Mouse (Mus musculus) heart, embryonic 12.5 days (tissue): Measurements from ENCODE around the gene Gm960. TPM values are rescaled to one million over a fixed set of nuclear protein-coding genes. Genes with fewer than 3 reads are reported as not detected.

Experiments
- ATAC-seq: fragments of 200-750 bp; cut with Nextera tagmentation; 2 replicates; pipeline ENCODE4 v1.8.0; 2017; ENCODE audit warnings: moderate TSS enrichment, moderate library complexity; ENCODE audit not compliant: insufficient number of reproducible peaks, low FRiP score
- H3K27ac ChIP-seq: fragments of 300-500 bp; sonication (generic); 2 replicates; pipeline ENCODE4 v1.5.1; 2016; ENCODE audit warnings: mild to moderate bottlenecking, moderate library complexity; ENCODE audit not compliant: poor library complexity, severe bottlenecking
- H3K27me3 ChIP-seq: fragments of 300-500 bp; sonication (generic); replicated peaks from 2 replicates; pipeline ENCODE4 v1.6.1; 2016; ENCODE audit warnings: mild to moderate bottlenecking, moderate library complexity
- H3K36me3 ChIP-seq: fragments of 300-500 bp; sonication (generic); 2 replicates; pipeline ENCODE4 v1.6.1; 2016; ENCODE audit warnings: mild to moderate bottlenecking, moderate library complexity
- H3K4me1 ChIP-seq: fragments of 300-500 bp; sonication (generic); replicated peaks from 2 replicates; pipeline ENCODE4 v1.6.1; 2016; ENCODE audit warnings: mild to moderate bottlenecking
- H3K4me2 ChIP-seq: fragments of 300-500 bp; sonication (generic); 2 replicates; pipeline ENCODE4 v1.6.1; 2016; ENCODE audit warnings: mild to moderate bottlenecking, moderate library complexity
- H3K4me3 ChIP-seq: fragments of 300-500 bp; sonication (generic); 2 replicates; pipeline ENCODE4 v1.5.1; 2016; ENCODE audit warnings: mild to moderate bottlenecking
- H3K9ac ChIP-seq: fragments of 300-500 bp; sonication (generic); 2 replicates; pipeline ENCODE4 v1.6.1; 2016; ENCODE audit warnings: mild to moderate bottlenecking, moderate library complexity
- H3K9me3 ChIP-seq: fragments of 300-500 bp; sonication (generic); replicated peaks from 2 replicates; pipeline ENCODE4 v1.6.1; 2016; ENCODE audit warnings: mild to moderate bottlenecking, moderate library complexity
- WGBS: fragments of 180-500 bp; shearing (Covaris S2); methylation state at CpG from one replicate; pipeline ENCODE4 v1.1.7; 2016; 5-methylcytosine and 5-hydroxymethylcytosine counted together
- polyA plus RNA-seq: library from polyadenylated mRNA; unstranded; fragments of >200 nt; fragmentation: Nextera tagmentation; extraction: Ambion mirVana; gene quantifications from 2 replicates; pipeline ENCODE4 v1.2.1, GENCODE M21; 2016

The Gm960 gene
- polyA plus RNA-seq, 1 experiment from 2014 or later: 1.2 TPM

- Histone ChIP-seq H3K4me1 (no peaks in the 10 kb centered on the region), H3K4me3 (no peak overlapping the region), H3K9me3 (no peaks in the 10 kb centered on the region), H3K36me3 (peaks cover 2% of the 10 kb centered on the region; the same call in 1 of the 2 replicates), H3K9ac (no peak overlapping the region), H3K27ac (no peak overlapping the region), H3K4me2 (no peak overlapping the region), H3K27me3 (no peaks in the 10 kb centered on the region)
- 82% methylated on average over 13 of the region's 13 CpGs for WGBS
- ATAC-seq: no peak
Observed at GRCm38 (mm10) chr19:4737866-4738265, 39.4 kb upstream of the Gm960 start.

GRCm38 (mm10) chr19:4733052-4733451, 34.6 kb upstream of the Gm960 start:
- H3K36me3 ChIP-seq: peaks cover 2% of the 10 kb centered on the region; the same call in 1 of the 2 replicates
- 0 out of 2 replicates have a peak, but pooled peaks cover 2% of the 10 kb centered on the region for H3K27me3 ChIP-seq
- 73% methylated on average over 3 of the region's 3 CpGs for WGBS
- H3K9ac ChIP-seq: no peak overlapping the region
- no peaks in the 10 kb centered on the region for H3K4me1 ChIP-seq
- no peaks in the 10 kb centered on the region for H3K9me3 ChIP-seq
- H3K4me2 ChIP-seq: no peak overlapping the region
- no peak for ATAC-seq
- H3K4me3 ChIP-seq: no peak overlapping the region
- H3K27ac ChIP-seq: no peak overlapping the region

- Histone ChIP-seq H3K4me3 (no peak overlapping the region), H3K27ac (no peak overlapping the region), H3K4me2 (no peak overlapping the region), H3K4me1 (no peaks in the 10 kb centered on the region), H3K36me3 (no peaks in the 10 kb centered on the region), H3K9me3 (no peaks in the 10 kb centered on the region), H3K27me3 (0 out of 2 replicates have a peak, but pooled peaks cover 6% of the 10 kb centered on the region), H3K9ac (no peak overlapping the region)
- ATAC-seq: no peak
- WGBS: 80% methylated on average over 9 of the region's 9 CpGs
Observed at GRCm38 (mm10) chr19:4729186-4729585, 30.7 kb upstream of the Gm960 start.

- H3K9ac ChIP-seq: no peak overlapping the region
Observed at GRCm38 (mm10) chr19:4720671-4721244, 22.3 kb upstream of the Gm960 start.

GRCm38 (mm10) chr19:4720112-4720511, 21.6 kb upstream of the Gm960 start:
- WGBS: 76% methylated on average over 15 of the region's 15 CpGs
- Histone ChIP-seq H3K27me3 (peaks cover 79% of the 10 kb centered on the region), H3K4me3 (no peak overlapping the region), H3K27ac (no peak overlapping the region), H3K9me3 (no peaks in the 10 kb centered on the region), H3K36me3 (no peaks in the 10 kb centered on the region), H3K9ac (no peak overlapping the region), H3K4me1 (peaks cover 5% of the 10 kb centered on the region), H3K4me2 (no peak overlapping the region)
- no peak for ATAC-seq

More at GRCm38 (mm10) chr19:4720671-4721244, 22.3 kb upstream of the Gm960 start:
- peaks cover 73% of the 10 kb centered on the region for H3K27me3 ChIP-seq
- H3K9me3 ChIP-seq: no peaks in the 10 kb centered on the region
- 13% methylated on average over 11 of the region's 11 CpGs for WGBS
- 0 out of 2 replicates have a peak overlapping the region, but pooled peaks have one; percentile 5 for H3K4me3 ChIP-seq
- H3K4me2 ChIP-seq: peak overlapping the region; percentile 32; the same call in 1 of the 2 replicates
- H3K4me1 ChIP-seq: peaks cover 5% of the 10 kb centered on the region
- H3K27ac ChIP-seq: no peak overlapping the region
- H3K36me3 ChIP-seq: no peaks in the 10 kb centered on the region
- no peak for ATAC-seq

- peaks cover 85% of the 10 kb centered on the region for H3K27me3 ChIP-seq
- WGBS: 17% methylated on average over 5 of the region's 5 CpGs
Observed at GRCm38 (mm10) chr19:4719351-4719764, 20.9 kb upstream of the Gm960 start.

GRCm38 (mm10) chr19:4718716-4719115, 20.2 kb upstream of the Gm960 start:
- no peak overlapping the region for H3K4me2 ChIP-seq
- no peak overlapping the region for H3K4me3 ChIP-seq
- H3K36me3 ChIP-seq: no peaks in the 10 kb centered on the region
- H3K4me1 ChIP-seq: peaks cover 5% of the 10 kb centered on the region
- 28% methylated on average over 10 of the region's 12 CpGs for WGBS
- ATAC-seq: no peak
- peaks cover 85% of the 10 kb centered on the region for H3K27me3 ChIP-seq
- H3K27ac ChIP-seq: no peak overlapping the region
- no peaks in the 10 kb centered on the region for H3K9me3 ChIP-seq
- no peak overlapping the region for H3K9ac ChIP-seq

More at GRCm38 (mm10) chr19:4719351-4719764, 20.9 kb upstream of the Gm960 start:
- Histone ChIP-seq H3K4me2 (no peak overlapping the region), H3K27ac (no peak overlapping the region), H3K4me1 (peaks cover 5% of the 10 kb centered on the region), H3K36me3 (no peaks in the 10 kb centered on the region), H3K4me3 (no peak overlapping the region), H3K9me3 (no peaks in the 10 kb centered on the region), H3K9ac (no peak overlapping the region)
- no peak for ATAC-seq

GRCm38 (mm10) chr19:4717281-4717680, 18.8 kb upstream of the Gm960 start:
- ATAC-seq: no peak
- H3K27me3 ChIP-seq: peaks cover 93% of the 10 kb centered on the region
- H3K36me3 ChIP-seq: no peaks in the 10 kb centered on the region
- no peak overlapping the region for H3K9ac ChIP-seq
- H3K4me1 ChIP-seq: peaks cover 13% of the 10 kb centered on the region
- H3K4me2 ChIP-seq: no peak overlapping the region
- WGBS: 79% methylated on average over 2 of the region's 2 CpGs
- no peak overlapping the region for H3K27ac ChIP-seq
- no peaks in the 10 kb centered on the region for H3K9me3 ChIP-seq
- H3K4me3 ChIP-seq: no peak overlapping the region

- 87% methylated on average over 14 of the region's 14 CpGs for WGBS
- Histone ChIP-seq H3K4me3 (no peak overlapping the region), H3K4me1 (peaks cover 16% of the 10 kb centered on the region), H3K27me3 (peaks cover 93% of the 10 kb centered on the region), H3K4me2 (no peak overlapping the region), H3K9me3 (no peaks in the 10 kb centered on the region), H3K27ac (no peak overlapping the region), H3K36me3 (no peaks in the 10 kb centered on the region), H3K9ac (no peak overlapping the region)
- no peak for ATAC-seq
Observed at GRCm38 (mm10) chr19:4716756-4717155, 18.3 kb upstream of the Gm960 start.

- Histone ChIP-seq H3K9me3 (no peaks in the 10 kb centered on the region), H3K4me3 (no peak overlapping the region), H3K4me2 (no peak overlapping the region), H3K36me3 (no peaks in the 10 kb centered on the region), H3K4me1 (peaks cover 16% of the 10 kb centered on the region), H3K9ac (no peak overlapping the region), H3K27me3 (peaks cover 92% of the 10 kb centered on the region), H3K27ac (no peak overlapping the region)
- WGBS: 62% methylated on average over 3 of the region's 3 CpGs
- ATAC-seq: no peak
Observed at GRCm38 (mm10) chr19:4713886-4714285, 15.4 kb upstream of the Gm960 start.

- H3K4me2 ChIP-seq: peak overlapping the region; percentile 94
- WGBS: 37% methylated on average over 13 of the region's 13 CpGs
- H3K4me1 ChIP-seq: peaks cover 16% of the 10 kb centered on the region
- no peaks in the 10 kb centered on the region for H3K36me3 ChIP-seq
- no peak for ATAC-seq
- H3K9me3 ChIP-seq: no peaks in the 10 kb centered on the region
- no peak overlapping the region for H3K27ac ChIP-seq
- H3K27me3 ChIP-seq: peaks cover 90% of the 10 kb centered on the region
- no peak overlapping the region for H3K9ac ChIP-seq
- peak overlapping the region; percentile 57 for H3K4me3 ChIP-seq
Observed at GRCm38 (mm10) chr19:4712781-4713526, 14.5 kb upstream of the Gm960 start.
